Mouse (Mus musculus): ENCODE results near the gene Nupl1. TPM values are rescaled to one million over a fixed set of nuclear protein-coding genes. Genes with fewer than 3 reads are reported as not detected.

The Nupl1 gene
- total and polyA plus RNA-seq, 3 experiments, result not detected

GRCm38 (mm10) chr14:60253466-60253865 lies 2.2 kb upstream of the Nupl1 start:
- H3K79me2 ChIP-seq (ENCODE audit: control insufficient read depth, insufficient read depth, low read length, poor library complexity), result peaks cover 36% of the 10 kb centered on the region
- no peaks in the 10 kb centered on the region for H3K9me3 ChIP-seq (replicated peaks; ENCODE audit: insufficient read depth, low read length)
- H3K4me1 ChIP-seq (ENCODE audit: control insufficient read depth in 1 of 2, insufficient read depth in 2 of 2, low read length in 2 of 2), result peaks cover 29 to 44% of the 10 kb centered on the region in 2 experiments
- peak overlapping the region in 1 of 2 experiments; percentile 14; a peak in 2 of 4 replicates for H3K4me3 ChIP-seq (ENCODE audit: control insufficient read depth in 1 of 2, insufficient read depth in 1 of 2, low read depth in 2 of 2, low read length in 2 of 2)
- no peaks in the 10 kb centered on the region for H3K27me3 ChIP-seq (ENCODE audit: control insufficient read depth in 1 of 2, insufficient read depth in 2 of 2, low read length in 2 of 2)
- peak; percentile 70 for DNase-seq (ENCODE audit: low read depth, low spot score)
- H3K27ac ChIP-seq (ENCODE audit: control insufficient read depth, low read depth, low read length), result peak overlapping the region; percentile 79
- peaks cover 0 to 39% of the 10 kb centered on the region in 2 experiments; a peak in 2 of 4 replicates for H3K36me3 ChIP-seq (ENCODE audit: control insufficient read depth in 1 of 2, insufficient read depth in 2 of 2, low read length in 2 of 2)
- peak overlapping the region; percentile 32 for H3K9ac ChIP-seq (ENCODE audit: control insufficient read depth, low read depth, low read length, poor library complexity, severe bottlenecking)
- TF ChIP-seq RAD21 (IDR thresholded peaks at IDR 0.05; ENCODE audit: low read depth, low read length), result no peak
- no peak for TF ChIP-seq BHLHE40 (IDR thresholded peaks at IDR 0.05; ENCODE audit: borderline replicate concordance, low read depth, low read length)
- TF ChIP-seq USF2 (IDR thresholded peaks at IDR 0.05; ENCODE audit: borderline replicate concordance in 1 of 2, insufficient read depth in 1 of 2, low read depth in 1 of 2, low read length in 2 of 2), result no peak
- no peak for TF ChIP-seq POLR2AphosphoS5 (IDR thresholded peaks at IDR 0.05; ENCODE audit: borderline replicate concordance, low read depth, low read length)
- TF ChIP-seq ELF1 (IDR thresholded peaks at IDR 0.05; ENCODE audit: low read depth, low read length), result no peak
- TF ChIP-seq ZC3H11A (IDR thresholded peaks at IDR 0.05; ENCODE audit: low read depth, low read length), result no peak
- TF ChIP-seq CTCF (IDR thresholded peaks at IDR 0.05 in 2 of 3, conservative IDR thresholded peaks at IDR 0.05 in 1 of 3; ENCODE audit: control insufficient read depth in 1 of 3, insufficient read depth in 1 of 3, low read depth in 2 of 3, low read length in 3 of 3, poor library complexity in 1 of 3, severe bottlenecking in 1 of 3), result no peak
- TF ChIP-seq EP300 (IDR thresholded peaks at IDR 0.05; ENCODE audit: low read depth in 1 of 2, low read length in 2 of 2), result peak; percentile 47 to 73
- peak; percentile 61; the same call in 1 of the 2 replicates for TF ChIP-seq TCF12 (IDR thresholded peaks at IDR 0.05; ENCODE audit: low read depth, low read length)
- TF ChIP-seq POLR2A (IDR thresholded peaks at IDR 0.05; ENCODE audit: control insufficient read depth in 1 of 2, insufficient read depth in 1 of 2, low read depth in 1 of 2, low read length in 2 of 2, poor library complexity in 1 of 2), result 0 out of 4 replicates have a peak, but pooled peaks of 1 of the 2 experiments have one; percentile 42
- TF ChIP-seq KAT2A (conservative IDR thresholded peaks at IDR 0.05; ENCODE audit: low read depth, low read length), result no peak
- peak; percentile 73; the same call in 1 of the 2 replicates for TF ChIP-seq MAZ (IDR thresholded peaks at IDR 0.05; ENCODE audit: low read depth, low read length)
- no peak for TF ChIP-seq USF1 (IDR thresholded peaks at IDR 0.05; ENCODE audit: low read depth, low read length)
- TF ChIP-seq MEF2A (IDR thresholded peaks at IDR 0.05; ENCODE audit: extremely low read depth, insufficient replicate concordance, low read depth, low read length, poor library complexity, severe bottlenecking), result no peak
- TF ChIP-seq TAL1 (IDR thresholded peaks at IDR 0.05; ENCODE audit: low read length), result no peak
- no peak for TF ChIP-seq CHD2 (IDR thresholded peaks at IDR 0.05; ENCODE audit: low read length)
- TF ChIP-seq ZMIZ1 (IDR thresholded peaks at IDR 0.05; ENCODE audit: low read depth, low read length), result no peak
- no peak for TF ChIP-seq ZKSCAN1 (IDR thresholded peaks at IDR 0.05; ENCODE audit: low read depth, low read length)
- peak; percentile 29 for TF ChIP-seq RCOR1 (IDR thresholded peaks at IDR 0.05; ENCODE audit: low read depth, low read length)
- TF ChIP-seq GABPA (IDR thresholded peaks at IDR 0.05; ENCODE audit: low read depth, low read length), result no peak
- peak; percentile 44; the same call in 1 of the 2 replicates for TF ChIP-seq NELFE (IDR thresholded peaks at IDR 0.05; ENCODE audit: low read depth, low read length)
- 0 out of 2 replicates have a peak, but pooled peaks have one; percentile 45 for TF ChIP-seq TBP (IDR thresholded peaks at IDR 0.05; ENCODE audit: low read depth, low read length)
- TF ChIP-seq JUND (IDR thresholded peaks at IDR 0.05; ENCODE audit: low read depth, low read length), result no peak
- TF ChIP-seq POLR2AphosphoS2 (IDR thresholded peaks at IDR 0.05; ENCODE audit: low read length), result no peak
- TF ChIP-seq MXI1 (IDR thresholded peaks at IDR 0.05; ENCODE audit: low read depth, low read length), result 0 out of 2 replicates have a peak, but pooled peaks have one; percentile 38
- TF ChIP-seq MYB (IDR thresholded peaks at IDR 0.05; ENCODE audit: low read depth, low read length), result no peak
- no peak for TF ChIP-seq MYC (IDR thresholded peaks at IDR 0.05; ENCODE audit: low read depth, low read length)
- peak; percentile 82 for TF ChIP-seq GATA1 (IDR thresholded peaks at IDR 0.05; ENCODE audit: low read depth, low read length)
- no peak for TF ChIP-seq HCFC1 (IDR thresholded peaks at IDR 0.05; ENCODE audit: low read depth, low read length)
- TF ChIP-seq SMC3 (IDR thresholded peaks at IDR 0.05; ENCODE audit: low read depth, low read length), result no peak
- TF ChIP-seq MAX (IDR thresholded peaks at IDR 0.05; ENCODE audit: low read length), result 0 out of 2 replicates have a peak, but pooled peaks have one; percentile 49
- peak; percentile 68 for TF ChIP-seq SIN3A (IDR thresholded peaks at IDR 0.05; ENCODE audit: low read length)
- no peak for TF ChIP-seq UBTF (IDR thresholded peaks at IDR 0.05; ENCODE audit: borderline replicate concordance, insufficient read depth, low read depth, low read length)
- peak; percentile 72 for TF ChIP-seq ETS1 (IDR thresholded peaks at IDR 0.05; ENCODE audit: low read depth, low read length)
- TF ChIP-seq NRF1 (IDR thresholded peaks at IDR 0.05; ENCODE audit: insufficient read depth, low read depth, low read length, poor library complexity, severe bottlenecking), result no peak
- TF ChIP-seq CHD1 (IDR thresholded peaks at IDR 0.05; ENCODE audit: low read depth, low read length), result no peak
- no peak for TF ChIP-seq ZNF384 (IDR thresholded peaks at IDR 0.05; ENCODE audit: low read depth, low read length)
